Mouse (Mus musculus) limb, embryonic 15.5 days (tissue): ENCODE measurements around the gene Stard3. TPM values are rescaled to one million over a fixed set of nuclear protein-coding genes. Genes with fewer than 3 reads are reported as not detected.

Experiments used
- ATAC-seq: fragments of 200-750 bp; cut with Nextera tagmentation; 2 replicates; pipeline ENCODE4 v1.8.0; 2017; ENCODE audit warnings: low read depth, moderate TSS enrichment; ENCODE audit not compliant: insufficient number of reproducible peaks, low FRiP score, low TSS enrichment
- H3K27ac ChIP-seq: fragments of 300-500 bp; sonication (generic); 2 replicates; pipeline ENCODE4 v1.5.1; 2015; ENCODE audit warnings: moderate library complexity, mild to moderate bottlenecking, inconsistent platforms
- H3K27me3 ChIP-seq: fragments of 300-500 bp; sonication (generic); 2 replicates; pipeline ENCODE4 v1.6.1; 2015; ENCODE audit warnings: inconsistent platforms
- H3K36me3 ChIP-seq: fragments of 300-500 bp; sonication (generic); 2 replicates; pipeline ENCODE4 v1.6.1; 2015; ENCODE audit warnings: inconsistent platforms
- H3K4me1 ChIP-seq: fragments of 300-500 bp; sonication (generic); 2 replicates; pipeline ENCODE4 v1.6.1; 2015; ENCODE audit warnings: inconsistent platforms
- H3K4me2 ChIP-seq: fragments of 300-500 bp; sonication (generic); 2 replicates; pipeline ENCODE4 v1.6.1; 2015; ENCODE audit warnings: mild to moderate bottlenecking, inconsistent platforms
- H3K4me3 ChIP-seq: fragments of 300-500 bp; sonication (generic); 2 replicates; pipeline ENCODE4 v1.5.1; 2015; ENCODE audit warnings: mild to moderate bottlenecking, inconsistent platforms
- H3K9ac ChIP-seq: fragments of 300-500 bp; sonication (generic); 2 replicates; pipeline ENCODE4 v1.6.1; 2015; ENCODE audit warnings: inconsistent platforms
- H3K9me3 ChIP-seq: fragments of 300-500 bp; sonication (generic); 2 replicates; pipeline ENCODE4 v1.6.1; 2016; ENCODE audit warnings: inconsistent platforms
- WGBS: fragments of 180-500 bp; shearing (Covaris S2); methylation state at CpG from one replicate; pipeline ENCODE4 v1.1.7; 2015; 5-methylcytosine and 5-hydroxymethylcytosine counted together
- polyA plus RNA-seq: library from polyadenylated mRNA; unstranded; fragments of >200 nt; fragmentation: Nextera tagmentation; extraction: Ambion mirVana; gene quantifications from 2 replicates; pipeline ENCODE4 v1.2.1, GENCODE M21; 2015

The Stard3 gene
- polyA plus RNA-seq, 1 experiment from 2014 or later = 36.6 TPM

DNA sequence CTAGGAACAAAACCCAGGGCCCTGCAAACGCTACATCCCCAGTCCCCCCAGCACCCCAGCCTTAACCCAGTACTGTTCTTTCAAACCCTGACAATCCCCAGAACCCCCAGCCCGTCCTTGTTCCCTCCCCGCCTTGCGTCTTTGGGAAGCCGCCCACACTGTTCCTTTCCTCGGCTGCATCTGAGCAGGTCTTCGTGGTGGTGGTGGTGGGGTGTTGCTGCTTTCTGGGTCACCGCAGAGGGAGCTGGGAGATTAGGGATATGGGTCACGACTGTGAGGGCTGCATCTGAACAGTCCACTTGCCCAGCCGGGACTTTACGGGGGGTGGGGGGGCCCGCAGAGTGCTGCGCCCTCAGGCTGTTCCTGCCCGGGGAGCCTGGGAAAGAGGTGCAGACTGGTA is 3.7 kb upstream of the Stard3 start:
- Histone ChIP-seq H3K9me3 (no peaks in the 10 kb centered on the region), H3K4me3 (no peak overlapping the region), H3K27ac (no peak overlapping the region), H3K36me3 (no peaks in the 10 kb centered on the region), H3K9ac (no peak overlapping the region), H3K4me2 (no peak overlapping the region), H3K27me3 (peaks cover 47% of the 10 kb centered on the region), H3K4me1 (peaks cover 45% of the 10 kb centered on the region)
- no peak for ATAC-seq
- WGBS = 53% methylated on average over 14 of the region's 14 CpGs

- H3K9ac ChIP-seq = no peak overlapping the region
- no peak overlapping the region for H3K4me2 ChIP-seq
- no peak overlapping the region for H3K4me3 ChIP-seq
- H3K9me3 ChIP-seq = no peaks in the 10 kb centered on the region
- H3K36me3 ChIP-seq = 0 out of 2 replicates have a peak, but pooled peaks cover 4% of the 10 kb centered on the region
- ATAC-seq = no peak
- H3K27me3 ChIP-seq = peaks cover 34% of the 10 kb centered on the region
- 10% methylated on average over 6 of the region's 6 CpGs for WGBS
- H3K27ac ChIP-seq = no peak overlapping the region
- peaks cover 53% of the 10 kb centered on the region for H3K4me1 ChIP-seq
These were observed 2.4 kb upstream of the Stard3 start for GRCm38 (mm10) chr11:98355732-98356299.

DNA sequence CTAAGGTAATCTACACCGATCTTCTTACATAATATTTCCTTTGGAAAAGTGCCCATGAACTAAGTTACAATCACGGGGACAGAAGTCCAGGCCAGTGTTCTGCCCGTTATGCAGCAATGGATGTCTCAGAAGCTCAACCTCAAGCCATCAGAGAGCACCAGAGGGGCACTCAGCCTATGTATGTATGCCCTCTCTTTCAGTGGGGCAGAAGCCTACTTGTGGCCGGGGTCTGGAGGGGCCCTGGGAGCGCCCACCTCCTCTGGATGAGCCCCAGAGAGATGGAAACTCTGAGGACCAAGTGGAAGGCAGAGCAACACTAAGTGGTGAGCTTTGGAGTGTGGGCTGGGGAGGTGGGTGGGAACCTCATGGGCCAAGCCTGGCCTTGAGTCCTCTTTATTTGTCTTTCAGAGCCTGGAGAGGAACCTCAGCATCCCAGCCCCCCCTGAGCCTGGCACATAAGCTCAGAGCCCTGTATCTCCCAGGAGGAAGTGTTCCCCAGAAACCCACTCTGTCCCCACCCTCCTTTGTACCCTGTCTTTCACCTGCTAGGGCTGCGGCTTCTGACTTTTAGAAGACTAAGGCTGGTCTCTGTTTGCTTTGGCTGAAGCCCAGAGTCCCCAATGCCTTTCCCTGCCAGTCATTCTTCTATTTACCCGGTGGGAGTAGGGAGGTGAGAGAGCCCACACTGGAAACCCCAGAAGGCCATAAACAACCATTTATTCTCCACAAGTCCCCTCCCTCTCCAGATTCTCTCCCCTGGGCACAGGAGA is 1.4 kb upstream of the Stard3 start:
- H3K27ac ChIP-seq = no peak overlapping the region
- H3K9me3 ChIP-seq = no peaks in the 10 kb centered on the region
- peaks cover 56% of the 10 kb centered on the region for H3K4me1 ChIP-seq
- H3K4me3 ChIP-seq = no peak overlapping the region
- WGBS = 77% methylated on average over 7 of the region's 7 CpGs
- H3K9ac ChIP-seq = no peak overlapping the region; the same call in 1 of the 2 replicates
- peaks cover 24% of the 10 kb centered on the region for H3K27me3 ChIP-seq
- no peak overlapping the region for H3K4me2 ChIP-seq
- 0 out of 2 replicates have a peak, but pooled peaks cover 4% of the 10 kb centered on the region for H3K36me3 ChIP-seq
- no peak for ATAC-seq

GRCm38 (mm10) chr11:98357396-98358160 is 590 bp upstream of the Stard3 start:
- no peaks in the 10 kb centered on the region for H3K9me3 ChIP-seq
- no peak for ATAC-seq
- H3K9ac ChIP-seq = peak overlapping the region; percentile 11

GRCm38 (mm10) chr11:98360866-98361521 is 2.8 kb downstream of the Stard3 start:
- Histone ChIP-seq H3K9me3 (no peaks in the 10 kb centered on the region), H3K9ac (no peak overlapping the region), H3K27ac (no peak overlapping the region), H3K27me3 (no peaks in the 10 kb centered on the region), H3K4me3 (no peak overlapping the region), H3K4me1 (peaks cover 37% of the 10 kb centered on the region), H3K4me2 (no peak overlapping the region), H3K36me3 (0 out of 2 replicates have a peak, but pooled peaks cover 4% of the 10 kb centered on the region)
- 71% methylated on average over 9 of the region's 9 CpGs for WGBS
- ATAC-seq = no peak

More at GRCm38 (mm10) chr11:98357396-98358160, 590 bp upstream of the Stard3 start:
- Histone ChIP-seq H3K4me1 (peaks cover 50% of the 10 kb centered on the region), H3K4me3 (peak overlapping the region; percentile 66), H3K27ac (peak overlapping the region; percentile 71), H3K27me3 (peaks cover 16% of the 10 kb centered on the region), H3K4me2 (peak overlapping the region; percentile 67), H3K36me3 (0 out of 2 replicates have a peak, but pooled peaks cover 4% of the 10 kb centered on the region)
- 8% methylated on average over 13 of the region's 13 CpGs for WGBS

DNA sequence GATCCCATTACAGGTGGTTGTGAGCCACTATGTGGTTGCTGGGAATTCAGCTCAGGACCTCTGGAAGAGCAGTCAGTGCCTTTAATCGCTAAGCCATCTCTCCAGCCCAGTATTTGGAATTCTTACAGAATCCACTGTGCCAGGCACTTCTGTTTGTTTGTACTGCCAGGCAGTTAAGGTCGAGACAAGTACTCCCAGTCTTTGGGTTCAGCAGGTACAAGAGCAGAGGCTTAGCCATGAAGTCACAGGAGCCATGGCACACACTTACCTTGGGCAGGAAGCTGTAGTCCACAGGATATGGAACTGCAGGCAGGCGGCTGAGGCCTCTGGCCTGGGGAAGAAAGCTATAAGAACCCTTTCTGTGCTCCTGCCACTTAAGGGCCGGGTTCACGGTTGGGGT is 5.6 kb downstream of the Stard3 start:
- H3K4me1 ChIP-seq = peaks cover 22% of the 10 kb centered on the region
- 75% methylated on average over 5 of the region's 5 CpGs for WGBS
- no peak overlapping the region for H3K9ac ChIP-seq
- H3K4me3 ChIP-seq = no peak overlapping the region
- no peak overlapping the region for H3K4me2 ChIP-seq
- ATAC-seq = no peak
- H3K27me3 ChIP-seq = no peaks in the 10 kb centered on the region
- H3K36me3 ChIP-seq = 0 out of 2 replicates have a peak, but pooled peaks cover 4% of the 10 kb centered on the region
- no peaks in the 10 kb centered on the region for H3K9me3 ChIP-seq
- H3K27ac ChIP-seq = no peak overlapping the region

GRCm38 (mm10) chr11:98364410-98364809 is 6.2 kb downstream of the Stard3 start:
- no peak overlapping the region for H3K4me3 ChIP-seq
- no peak overlapping the region for H3K9ac ChIP-seq
- no peak overlapping the region for H3K27ac ChIP-seq
- WGBS = 90% methylated on average over 5 of the region's 5 CpGs
- H3K4me1 ChIP-seq = peaks cover 16% of the 10 kb centered on the region
- no peak overlapping the region for H3K4me2 ChIP-seq
- no peaks in the 10 kb centered on the region for H3K9me3 ChIP-seq
- H3K27me3 ChIP-seq = no peaks in the 10 kb centered on the region
- H3K36me3 ChIP-seq = 0 out of 2 replicates have a peak, but pooled peaks cover 4% of the 10 kb centered on the region
- ATAC-seq = no peak

GRCm38 (mm10) chr11:98366290-98366689 is 8.1 kb downstream of the Stard3 start:
- Histone ChIP-seq H3K9ac (no peak overlapping the region), H3K4me1 (0 out of 2 replicates have a peak, but pooled peaks cover 8% of the 10 kb centered on the region), H3K4me2 (no peak overlapping the region), H3K4me3 (no peak overlapping the region), H3K27ac (no peak overlapping the region), H3K36me3 (no peaks in the 10 kb centered on the region), H3K27me3 (no peaks in the 10 kb centered on the region), H3K9me3 (no peaks in the 10 kb centered on the region)
- 70% methylated on average over 10 of the region's 10 CpGs for WGBS
- no peak for ATAC-seq

DNA sequence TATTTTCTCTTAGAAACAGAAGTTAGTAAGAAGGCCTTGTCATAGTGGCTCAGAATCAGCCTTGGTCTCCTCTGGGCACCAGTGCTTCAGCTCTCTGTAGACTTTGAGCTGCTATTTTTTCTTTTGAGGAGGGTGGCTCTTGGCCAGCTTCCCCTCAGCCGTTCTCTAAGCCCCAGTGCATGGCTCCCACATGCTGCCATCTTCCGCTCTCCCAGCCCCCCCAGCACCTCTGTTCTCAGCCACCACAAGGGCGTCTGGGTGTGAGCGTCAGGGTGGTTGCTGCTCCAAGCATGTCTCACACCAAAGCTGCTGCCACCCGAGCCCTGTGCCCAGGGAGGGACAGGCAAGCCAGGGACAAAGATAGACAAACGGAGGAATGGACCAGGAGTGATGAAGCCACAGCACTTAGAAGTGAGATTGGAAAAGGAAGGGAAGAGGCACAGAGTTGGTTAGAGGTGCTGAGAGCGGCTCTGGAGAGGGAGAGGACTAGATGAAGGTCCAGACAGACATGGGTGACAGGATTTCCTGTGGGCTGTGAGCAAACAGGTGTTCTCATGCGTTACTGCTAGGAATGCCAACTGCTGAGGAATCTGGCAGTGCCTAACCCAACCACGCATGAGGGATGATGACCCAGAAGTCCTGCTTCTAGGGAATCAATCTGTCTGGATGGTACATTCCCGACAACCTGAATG is 9.1 kb downstream of the Stard3 start:
- H3K4me3 ChIP-seq = no peak overlapping the region
- H3K27ac ChIP-seq = no peak overlapping the region
- no peaks in the 10 kb centered on the region for H3K36me3 ChIP-seq
- no peaks in the 10 kb centered on the region for H3K27me3 ChIP-seq
- no peak overlapping the region for H3K4me2 ChIP-seq
- no peak for ATAC-seq
- H3K9me3 ChIP-seq = no peaks in the 10 kb centered on the region
- 0 out of 2 replicates have a peak, but pooled peaks cover 11% of the 10 kb centered on the region for H3K4me1 ChIP-seq
- 75% methylated on average over 10 of the region's 10 CpGs for WGBS
- H3K9ac ChIP-seq = no peak overlapping the region

- H3K9me3 ChIP-seq = no peaks in the 10 kb centered on the region
- no peak for ATAC-seq
- no peak overlapping the region for H3K9ac ChIP-seq
- no peaks in the 10 kb centered on the region for H3K36me3 ChIP-seq
- no peak overlapping the region for H3K4me2 ChIP-seq
- no peak overlapping the region for H3K4me3 ChIP-seq
- 0 out of 2 replicates have a peak, but pooled peaks cover 11% of the 10 kb centered on the region for H3K4me1 ChIP-seq
- H3K27me3 ChIP-seq = no peaks in the 10 kb centered on the region
- WGBS = 86% methylated on average over 7 of the region's 7 CpGs
- H3K27ac ChIP-seq = no peak overlapping the region
These were observed 9.7 kb downstream of the Stard3 start for GRCm38 (mm10) chr11:98367863-98368186.

DNA sequence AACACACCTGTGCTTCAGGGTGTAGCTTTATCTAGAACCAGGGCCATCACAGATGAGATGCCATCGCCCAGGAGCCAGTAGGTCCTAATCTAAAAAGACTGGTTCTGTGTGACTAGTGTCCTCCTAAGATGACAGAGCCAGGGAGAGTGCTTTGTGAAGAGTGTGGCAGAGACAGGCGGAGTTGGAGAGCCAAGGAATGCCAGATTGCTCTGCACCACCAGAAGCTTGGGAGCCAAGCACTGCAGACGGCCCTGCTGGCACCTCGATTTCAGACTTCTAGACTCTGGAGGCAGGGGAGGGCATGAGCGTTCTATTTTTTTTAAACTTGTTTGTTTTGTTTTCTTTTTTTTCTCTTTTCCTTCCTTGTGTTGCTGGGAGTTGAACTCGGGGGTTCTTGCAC is 11.2 kb downstream of the Stard3 start:
- no peak overlapping the region for H3K9ac ChIP-seq
- H3K27me3 ChIP-seq = no peaks in the 10 kb centered on the region
- H3K9me3 ChIP-seq = no peaks in the 10 kb centered on the region
- H3K4me3 ChIP-seq = no peak overlapping the region
- H3K36me3 ChIP-seq = peaks cover 12% of the 10 kb centered on the region
- WGBS = 80% methylated on average over 6 of the region's 6 CpGs
- ATAC-seq = no peak
- H3K4me2 ChIP-seq = no peak overlapping the region
- H3K4me1 ChIP-seq = 0 out of 2 replicates have a peak, but pooled peaks cover 6% of the 10 kb centered on the region
- H3K27ac ChIP-seq = no peak overlapping the region
